Mouse (Mus musculus) embryonic facial prominence, embryonic 10.5 days (tissue): ENCODE results near the gene Tapbpl. TPM values are rescaled to one million over a fixed set of nuclear protein-coding genes. Genes with fewer than 3 reads are reported as not detected.
A peak's percentile ranks its signal among the peaks of the same experiment; 100 is the strongest.

Source experiments
- DNase-seq: peaks from one replicate; pipeline ENCODE4 v3.0.0-alpha.2; 2017; ENCODE audit warnings: low spot score
- H3K27ac ChIP-seq: fragments of 300-500 bp; sonication (generic); replicated peaks from 2 replicates; pipeline ENCODE4 v1.5.1; 2016; ENCODE audit warnings: mild to moderate bottlenecking
- H3K27me3 ChIP-seq: fragments of 300-500 bp; sonication (generic); replicated peaks from 2 replicates; pipeline ENCODE4 v1.6.1; 2016; ENCODE audit warnings: low read depth, mild to moderate bottlenecking; ENCODE audit not compliant: poor library complexity, severe bottlenecking
- H3K36me3 ChIP-seq: fragments of 300-500 bp; sonication (generic); replicated peaks from 2 replicates; pipeline ENCODE4 v1.6.1; 2016; ENCODE audit warnings: mild to moderate bottlenecking, moderate library complexity
- H3K4me1 ChIP-seq: fragments of 300-500 bp; sonication (generic); 2 replicates; pipeline ENCODE4 v1.6.1; 2016
- H3K4me3 ChIP-seq: fragments of 300-500 bp; sonication (generic); 2 replicates; pipeline ENCODE4 v1.5.1; 2016; ENCODE audit warnings: mild to moderate bottlenecking, moderate library complexity
- H3K9me3 ChIP-seq: fragments of 300-500 bp; sonication (generic); 2 replicates; pipeline ENCODE4 v1.6.1; 2016; ENCODE audit warnings: mild to moderate bottlenecking
- WGBS: fragments of 180-500 bp; shearing (Covaris S2); methylation state at CpG from one replicate; pipeline ENCODE4 v1.1.7; 2016; 5-methylcytosine and 5-hydroxymethylcytosine counted together
- microRNA-seq: library from miRNA; unstranded; fragments of <30 nt; microRNA quantifications from one replicate; pipeline ENCODE4, GENCODE M21; 2017
- polyA plus RNA-seq: library from polyadenylated mRNA; unstranded; fragments of >200 nt; fragmentation: Nextera tagmentation; extraction: Ambion mirVana; gene quantifications from 2 replicates; pipeline ENCODE4 v1.2.1, GENCODE M21; 2016

Gene Tapbpl
- polyA plus RNA-seq, 1 experiment from 2014 or later = 1.6 TPM

- Histone ChIP-seq H3K9me3 (no peaks in the 10 kb centered on the region), H3K4me1 (peaks cover 24% of the 10 kb centered on the region), H3K36me3 (peaks cover 67% of the 10 kb centered on the region), H3K4me3 (peak overlapping the region; percentile 84), H3K27me3 (no peaks in the 10 kb centered on the region), H3K27ac (peak overlapping the region; percentile 99)
- DNase-seq = no peak
Measured at GRCm38 (mm10) chr6:125190816-125191215, 40.8 kb downstream of the Tapbpl start.

GRCm38 (mm10) chr6:125186203-125186602, 45.5 kb downstream of the Tapbpl start:
- H3K27ac ChIP-seq = no peak overlapping the region
- peaks cover 9% of the 10 kb centered on the region for H3K4me1 ChIP-seq
- H3K36me3 ChIP-seq = peaks cover 88% of the 10 kb centered on the region
- WGBS = 96% methylated on average over 10 of the region's 10 CpGs
- H3K27me3 ChIP-seq = no peaks in the 10 kb centered on the region
- H3K4me3 ChIP-seq = no peak overlapping the region
- DNase-seq = no peak
- no peaks in the 10 kb centered on the region for H3K9me3 ChIP-seq

GRCm38 (mm10) chr6:125182133-125182532, 49.5 kb downstream of the Tapbpl start:
- H3K27ac ChIP-seq = no peak overlapping the region
- H3K4me3 ChIP-seq = no peak overlapping the region
- WGBS = 90% methylated on average over 5 of the region's 5 CpGs
- H3K36me3 ChIP-seq = peaks cover 100% of the 10 kb centered on the region
- H3K9me3 ChIP-seq = no peaks in the 10 kb centered on the region
- no peaks in the 10 kb centered on the region for H3K27me3 ChIP-seq
- no peak for DNase-seq
- H3K4me1 ChIP-seq = no peaks in the 10 kb centered on the region

- Histone ChIP-seq H3K4me1 (no peaks in the 10 kb centered on the region), H3K36me3 (peaks cover 100% of the 10 kb centered on the region), H3K9me3 (no peaks in the 10 kb centered on the region), H3K4me3 (no peak overlapping the region), H3K27me3 (no peaks in the 10 kb centered on the region), H3K27ac (no peak overlapping the region)
- WGBS = 92% methylated on average over 7 of the region's 7 CpGs
- DNase-seq = no peak
Measured at GRCm38 (mm10) chr6:125179601-125180000, 52.1 kb downstream of the Tapbpl start.

- WGBS = 94% methylated on average over 5 of the region's 5 CpGs
- H3K36me3 ChIP-seq = peaks cover 100% of the 10 kb centered on the region
- no peak for DNase-seq
Measured at GRCm38 (mm10) chr6:125175469-125175868, 56.2 kb downstream of the Tapbpl start.

More at GRCm38 (mm10) chr6:125175469-125175868, 56.2 kb downstream of the Tapbpl start:
- Histone ChIP-seq H3K27me3 (no peaks in the 10 kb centered on the region), H3K27ac (no peak overlapping the region), H3K9me3 (no peaks in the 10 kb centered on the region), H3K4me1 (no peaks in the 10 kb centered on the region), H3K4me3 (no peak overlapping the region)

Small RNA genes within 50 kb of the gene (microRNA-seq; reads per million reads assigned to microRNA genes)
- 2.4 reads per million for gene Mir3098
- gene Mir8113 = not detected

Other genes with a start within 250 kb of the Tapbpl start
- 0.82 and 1.1 TPM in 2 replicates for gene Pianp, start 235.2 kb downstream of the Tapbpl start, polyA plus RNA-seq
- gene Zfp384, start 222.7 kb downstream of the Tapbpl start, polyA plus RNA-seq = 9.4 and 11.0 TPM in 2 replicates
- 125 and 137 TPM in 2 replicates for gene Ing4, start 192.1 kb downstream of the Tapbpl start, polyA plus RNA-seq
- gene Acrbp, start 182.2 kb downstream of the Tapbpl start, polyA plus RNA-seq = 15.9 and 17.8 TPM in 2 replicates
- 0.10 and 0.21 TPM in 2 replicates for gene Lpar5, start 163.9 kb downstream of the Tapbpl start, polyA plus RNA-seq
- 102 and 105 TPM in 2 replicates for gene Chd4, start 135.9 kb downstream of the Tapbpl start, polyA plus RNA-seq
- 94.1 and 99.4 TPM in 2 replicates for gene Nop2, start 100.0 kb downstream of the Tapbpl start, polyA plus RNA-seq
- gene Iffo1, start 86.6 kb downstream of the Tapbpl start, polyA plus RNA-seq = 11.0 and 11.1 TPM in 2 replicates
- gene Gapdh, start 65.4 kb downstream of the Tapbpl start, polyA plus RNA-seq = 2,731 and 2,955 TPM in 2 replicates
- 261 and 263 TPM in 2 replicates for gene Ncapd2, start 40.2 kb downstream of the Tapbpl start, polyA plus RNA-seq
- gene Mrpl51, start 40.1 kb downstream of the Tapbpl start, polyA plus RNA-seq = 207 and 214 TPM in 2 replicates
- gene Vamp1, start 16.3 kb downstream of the Tapbpl start, polyA plus RNA-seq = 2.6 and 3.1 TPM in 2 replicates
- gene Cd27, start 5.2 kb upstream of the Tapbpl start, polyA plus RNA-seq = 0.95 and 0.98 TPM in 2 replicates
- 0.16 and 0.19 TPM in 2 replicates for gene Tuba3a, start 54.2 kb upstream of the Tapbpl start, polyA plus RNA-seq
- 26.9 and 28.8 TPM in 2 replicates for gene Ltbr, start 82.0 kb upstream of the Tapbpl start, polyA plus RNA-seq
- gene Scnn1a, start 88.8 kb upstream of the Tapbpl start, polyA plus RNA-seq = 0.57 and 0.87 TPM in 2 replicates
- gene Tnfrsf1a, start 117.5 kb upstream of the Tapbpl start, polyA plus RNA-seq = 33.4 and 34.8 TPM in 2 replicates
- 0.21 and 0.32 TPM in 2 replicates for gene Plekhg6, start 148.9 kb upstream of the Tapbpl start, polyA plus RNA-seq